Mouse (Mus musculus): ENCODE results near the gene Nek6. TPM values are rescaled to one million over a fixed set of nuclear protein-coding genes. Genes with fewer than 3 reads are reported as not detected.

Nek6 gene
- polyA plus RNA-seq, 1 experiment from 2014 or later, result 29.9 TPM

GRCm38 (mm10) chr2:38610161-38610560 lies 98.7 kb downstream of the Nek6 start:
- H3K27ac ChIP-seq, result no peak overlapping the region
- no peaks in the 10 kb centered on the region for H3K27me3 ChIP-seq
- ATAC-seq (ENCODE audit: low read depth) (no peak), DNase-seq (no peak)
- H3K9ac ChIP-seq, result no peak overlapping the region
- H3K4me1 ChIP-seq (replicated peaks), result peaks cover 14% of the 10 kb centered on the region
- peaks cover 57% of the 10 kb centered on the region for H3K36me3 ChIP-seq
- H3K4me3 ChIP-seq (replicated peaks), result no peak overlapping the region
- H3K9me3 ChIP-seq (replicated peaks), result no peaks in the 10 kb centered on the region
- WGBS (ENCODE audit: insufficient replicate concordance), result 72% methylated on average over 2 of the region's 2 CpGs
- no peak overlapping the region for H3K4me2 ChIP-seq

- no peak overlapping the region for H3K9ac ChIP-seq
- H3K36me3 ChIP-seq, result peaks cover 51% of the 10 kb centered on the region
- H3K9me3 ChIP-seq (replicated peaks), result no peaks in the 10 kb centered on the region
- H3K4me1 ChIP-seq (replicated peaks), result peaks cover 19% of the 10 kb centered on the region
- DNase-seq, result no peak
- H3K27ac ChIP-seq, result no peak overlapping the region
- no peaks in the 10 kb centered on the region for H3K27me3 ChIP-seq
- no peak for ATAC-seq (ENCODE audit: low read depth)
- H3K4me2 ChIP-seq, result no peak overlapping the region
- no peak overlapping the region for H3K4me3 ChIP-seq (replicated peaks)
- 90% methylated on average over 6 of the region's 6 CpGs for WGBS (ENCODE audit: insufficient replicate concordance)
These were observed 101.2 kb downstream of the Nek6 start for GRCm38 (mm10) chr2:38612596-38612995.

- Histone ChIP-seq H3K36me3 (peaks cover 54% of the 10 kb centered on the region), H3K27me3 (no peaks in the 10 kb centered on the region), H3K27ac (no peak overlapping the region; the same call in 1 of the 2 replicates), H3K4me3 (replicated peaks) (no peak overlapping the region), H3K9me3 (replicated peaks) (no peaks in the 10 kb centered on the region), H3K4me2 (no peak overlapping the region), H3K4me1 (replicated peaks) (peaks cover 19% of the 10 kb centered on the region), H3K9ac (no peak overlapping the region; the same call in 1 of the 2 replicates)
- no peak for ATAC-seq (ENCODE audit: low read depth)
- WGBS (ENCODE audit: insufficient replicate concordance), result 84% methylated on average over 3 of the region's 3 CpGs
- no peak for DNase-seq
These were observed 102.1 kb downstream of the Nek6 start for GRCm38 (mm10) chr2:38613576-38613975.

- no peak overlapping the region for H3K4me3 ChIP-seq (replicated peaks)
- WGBS (ENCODE audit: insufficient replicate concordance), result 70% methylated on average over 6 of the region's 6 CpGs
- H3K9me3 ChIP-seq (replicated peaks), result no peaks in the 10 kb centered on the region
- DNase-seq, result no peak
- H3K27ac ChIP-seq, result no peak overlapping the region
- no peaks in the 10 kb centered on the region for H3K27me3 ChIP-seq
- peaks cover 47% of the 10 kb centered on the region for H3K36me3 ChIP-seq
- no peak overlapping the region for H3K4me2 ChIP-seq
- no peak for ATAC-seq (ENCODE audit: low read depth)
- peaks cover 19% of the 10 kb centered on the region for H3K4me1 ChIP-seq (replicated peaks)
- no peak overlapping the region for H3K9ac ChIP-seq
These were observed 103.0 kb downstream of the Nek6 start for GRCm38 (mm10) chr2:38614437-38614836.

- Histone ChIP-seq H3K9ac (no peak overlapping the region), H3K27ac (no peak overlapping the region), H3K4me3 (replicated peaks) (no peak overlapping the region), H3K27me3 (no peaks in the 10 kb centered on the region), H3K4me1 (replicated peaks) (peaks cover 19% of the 10 kb centered on the region), H3K9me3 (replicated peaks) (no peaks in the 10 kb centered on the region), H3K4me2 (no peak overlapping the region), H3K36me3 (peaks cover 34% of the 10 kb centered on the region)
- DNase-seq, result peak; percentile 8
- ATAC-seq (ENCODE audit: low read depth), result no peak
- 52% methylated on average over 4 of the region's 4 CpGs for WGBS (ENCODE audit: insufficient replicate concordance)
These were observed 104.6 kb downstream of the Nek6 start for GRCm38 (mm10) chr2:38616072-38616471.

GRCm38 (mm10) chr2:38616956-38617872 lies 105.8 kb downstream of the Nek6 start:
- Histone ChIP-seq H3K9ac (no peak overlapping the region), H3K27ac (no peak overlapping the region), H3K27me3 (no peaks in the 10 kb centered on the region), H3K36me3 (peaks cover 37% of the 10 kb centered on the region), H3K4me1 (replicated peaks) (peaks cover 22% of the 10 kb centered on the region), H3K4me2 (no peak overlapping the region), H3K4me3 (replicated peaks) (no peak overlapping the region), H3K9me3 (replicated peaks) (no peaks in the 10 kb centered on the region)
- WGBS (ENCODE audit: insufficient replicate concordance), result 73% methylated on average over 5 of the region's 5 CpGs
- DNase-seq, result no peak
- no peak for ATAC-seq (ENCODE audit: low read depth)

- Histone ChIP-seq H3K4me1 (replicated peaks) (peaks cover 15% of the 10 kb centered on the region), H3K9ac (no peak overlapping the region), H3K27me3 (no peaks in the 10 kb centered on the region), H3K9me3 (replicated peaks) (no peaks in the 10 kb centered on the region), H3K4me2 (no peak overlapping the region), H3K4me3 (replicated peaks) (no peak overlapping the region), H3K36me3 (peaks cover 29% of the 10 kb centered on the region), H3K27ac (no peak overlapping the region)
- ATAC-seq (ENCODE audit: low read depth), result no peak
- no peak for DNase-seq
- 79% methylated on average over 4 of the region's 4 CpGs for WGBS (ENCODE audit: insufficient replicate concordance)
These were observed 108.3 kb downstream of the Nek6 start for GRCm38 (mm10) chr2:38619777-38620176.

- H3K4me3 ChIP-seq (replicated peaks), result no peak overlapping the region
- no peak overlapping the region for H3K9ac ChIP-seq
- H3K27me3 ChIP-seq, result no peaks in the 10 kb centered on the region
- no peaks in the 10 kb centered on the region for H3K9me3 ChIP-seq (replicated peaks)
- WGBS (ENCODE audit: insufficient replicate concordance), result 72% methylated on average over 4 of the region's 4 CpGs
- ATAC-seq (ENCODE audit: low read depth) (no peak), DNase-seq (no peak)
- H3K36me3 ChIP-seq, result peaks cover 42% of the 10 kb centered on the region
- H3K4me2 ChIP-seq, result no peak overlapping the region
- peaks cover 13% of the 10 kb centered on the region for H3K4me1 ChIP-seq (replicated peaks)
- H3K27ac ChIP-seq, result no peak overlapping the region
These were observed 109.6 kb downstream of the Nek6 start for GRCm38 (mm10) chr2:38621076-38621475.

GRCm38 (mm10) chr2:38621610-38622021 lies 110.2 kb downstream of the Nek6 start:
- Histone ChIP-seq H3K27me3 (no peaks in the 10 kb centered on the region), H3K36me3 (peaks cover 46% of the 10 kb centered on the region), H3K4me1 (replicated peaks) (peaks cover 13% of the 10 kb centered on the region), H3K27ac (no peak overlapping the region), H3K4me3 (replicated peaks) (no peak overlapping the region), H3K9ac (no peak overlapping the region), H3K9me3 (replicated peaks) (no peaks in the 10 kb centered on the region), H3K4me2 (no peak overlapping the region)
- 65% methylated on average over 6 of the region's 6 CpGs for WGBS (ENCODE audit: insufficient replicate concordance)
- ATAC-seq (ENCODE audit: low read depth) (no peak), DNase-seq (no peak)

GRCm38 (mm10) chr2:38623411-38623810 lies 112.0 kb downstream of the Nek6 start:
- ATAC-seq (ENCODE audit: low read depth), result no peak

GRCm38 (mm10) chr2:38623821-38624590 lies 112.6 kb downstream of the Nek6 start:
- 77% methylated on average over 8 of the region's 8 CpGs for WGBS (ENCODE audit: insufficient replicate concordance)
- no peak overlapping the region for H3K4me3 ChIP-seq (replicated peaks)
- ATAC-seq (ENCODE audit: low read depth) (no peak), DNase-seq (no peak)
- peaks cover 10% of the 10 kb centered on the region for H3K4me1 ChIP-seq (replicated peaks)
- no peaks in the 10 kb centered on the region for H3K9me3 ChIP-seq (replicated peaks)
- H3K4me2 ChIP-seq, result no peak overlapping the region
- H3K27ac ChIP-seq, result no peak overlapping the region
- no peak overlapping the region for H3K9ac ChIP-seq
- peaks cover 51% of the 10 kb centered on the region for H3K36me3 ChIP-seq
- no peaks in the 10 kb centered on the region for H3K27me3 ChIP-seq

More at GRCm38 (mm10) chr2:38623411-38623810, 112.0 kb downstream of the Nek6 start:
- Histone ChIP-seq H3K27ac (no peak overlapping the region), H3K36me3 (peaks cover 48% of the 10 kb centered on the region), H3K4me1 (replicated peaks) (peaks cover 10% of the 10 kb centered on the region), H3K27me3 (no peaks in the 10 kb centered on the region), H3K4me3 (replicated peaks) (no peak overlapping the region), H3K9ac (no peak overlapping the region), H3K9me3 (replicated peaks) (no peaks in the 10 kb centered on the region), H3K4me2 (no peak overlapping the region)
- WGBS (ENCODE audit: insufficient replicate concordance), result 62% methylated on average over 3 of the region's 3 CpGs
- no peak for DNase-seq
